Mouse (Mus musculus): Measurements from ENCODE around the gene Gucy1b2.

Gene Gucy1b2

GRCm38 (mm10) chr14:62456239-62456747, at the start of gene Gucy1b2:
Gene Gucy1b2, minus strand, starts transcription at chr14:62456289.
- DNase-seq, result no peak

GRCm38 (mm10) chr14:62497391-62497790, 41.3 kb upstream of the Gucy1b2 start:
- no peak for DNase-seq

- DNase-seq, result no peak
These were observed 40.4 kb upstream of the Gucy1b2 start for GRCm38 (mm10) chr14:62496501-62496900.

- DNase-seq, result no peak
These were observed 37.4 kb upstream of the Gucy1b2 start for GRCm38 (mm10) chr14:62493456-62493855.

GRCm38 (mm10) chr14:62492196-62492850, 36.2 kb upstream of the Gucy1b2 start:
- DNase-seq, result peak; percentile 78

GRCm38 (mm10) chr14:62488270-62488669, 32.2 kb upstream of the Gucy1b2 start:
- no peak for DNase-seq

GRCm38 (mm10) chr14:62481381-62481780, 25.3 kb upstream of the Gucy1b2 start:
- no peak for DNase-seq

- no peak for DNase-seq
These were observed 23.3 kb upstream of the Gucy1b2 start for GRCm38 (mm10) chr14:62479395-62479794.

- no peak for DNase-seq
These were observed 18.4 kb upstream of the Gucy1b2 start for GRCm38 (mm10) chr14:62474481-62474880.

- DNase-seq, result no peak
These were observed 16.0 kb upstream of the Gucy1b2 start for GRCm38 (mm10) chr14:62472061-62472460.

GRCm38 (mm10) chr14:62468753-62469125, 12.7 kb upstream of the Gucy1b2 start:
- no peak for DNase-seq

- no peak for DNase-seq
These were observed 12.1 kb upstream of the Gucy1b2 start for GRCm38 (mm10) chr14:62468119-62468752.

GRCm38 (mm10) chr14:62464966-62465365, 8.9 kb upstream of the Gucy1b2 start:
- peak; percentile 80 for DNase-seq

- DNase-seq, result no peak
These were observed 3.5 kb upstream of the Gucy1b2 start for GRCm38 (mm10) chr14:62459541-62459940.

GRCm38 (mm10) chr14:62457420-62458181, 1.5 kb upstream of the Gucy1b2 start:
- DNase-seq, result peak; percentile 84

GRCm38 (mm10) chr14:62455570-62455879, 564 bp downstream of the Gucy1b2 start:
- DNase-seq, result no peak

- no peak for DNase-seq
These were observed 1.1 kb downstream of the Gucy1b2 start for GRCm38 (mm10) chr14:62454760-62455569.

- peak; percentile 38 for DNase-seq
These were observed 2.0 kb downstream of the Gucy1b2 start for GRCm38 (mm10) chr14:62454136-62454535.

GRCm38 (mm10) chr14:62453276-62453675, 2.8 kb downstream of the Gucy1b2 start:
- no peak for DNase-seq

GRCm38 (mm10) chr14:62450706-62451105, 5.4 kb downstream of the Gucy1b2 start:
- no peak for DNase-seq

GRCm38 (mm10) chr14:62447214-62447548, 8.9 kb downstream of the Gucy1b2 start:
- DNase-seq, result no peak

- DNase-seq, result no peak
These were observed 9.5 kb downstream of the Gucy1b2 start for GRCm38 (mm10) chr14:62446385-62447213.
